Mouse (Mus musculus): ENCODE measurements around the gene Sorcs2.
A peak's percentile ranks its signal among the peaks of the same experiment; 100 is the strongest.

Gene Sorcs2

DNA sequence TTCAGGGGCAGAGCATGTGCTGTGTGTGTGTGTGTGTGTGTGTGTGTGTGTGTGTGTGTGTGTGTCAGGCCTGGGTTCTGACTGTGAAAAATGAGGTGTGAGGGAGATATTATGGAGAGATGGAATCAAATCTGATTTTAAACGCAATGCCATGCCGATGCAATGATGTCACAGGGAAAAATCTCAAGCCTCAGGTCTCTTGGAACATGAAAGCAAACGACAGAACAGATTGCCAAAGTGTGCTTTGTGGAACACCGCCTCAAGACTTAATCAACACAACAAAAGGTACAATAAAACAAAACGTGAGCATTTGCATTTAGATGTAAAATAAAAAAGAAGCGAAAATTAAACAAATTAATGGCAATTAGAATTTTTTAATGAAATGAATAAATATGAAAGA, 177.3 kb downstream of the Sorcs2 start:
- no peak for DNase-seq

DNA sequence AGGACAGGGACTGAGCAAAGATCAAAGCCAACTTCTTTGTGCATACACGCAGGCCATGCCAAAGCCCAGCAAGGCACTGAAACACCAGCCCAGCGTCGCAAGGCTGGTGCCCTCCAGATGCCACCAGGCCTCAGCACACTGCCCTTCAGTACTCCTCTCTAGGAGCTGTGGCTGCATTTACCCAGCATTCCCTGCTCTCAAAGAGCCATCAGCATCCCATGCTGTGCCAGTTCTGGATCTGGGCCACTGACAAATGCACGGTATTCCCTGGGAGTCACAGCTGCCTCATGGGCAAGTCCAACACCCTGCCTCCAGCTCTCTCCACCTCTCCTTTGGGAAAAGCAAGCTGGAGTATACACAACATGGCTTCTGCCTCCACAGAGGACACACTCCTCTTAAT, 177.8 kb downstream of the Sorcs2 start:
- DNase-seq, result no peak

DNA sequence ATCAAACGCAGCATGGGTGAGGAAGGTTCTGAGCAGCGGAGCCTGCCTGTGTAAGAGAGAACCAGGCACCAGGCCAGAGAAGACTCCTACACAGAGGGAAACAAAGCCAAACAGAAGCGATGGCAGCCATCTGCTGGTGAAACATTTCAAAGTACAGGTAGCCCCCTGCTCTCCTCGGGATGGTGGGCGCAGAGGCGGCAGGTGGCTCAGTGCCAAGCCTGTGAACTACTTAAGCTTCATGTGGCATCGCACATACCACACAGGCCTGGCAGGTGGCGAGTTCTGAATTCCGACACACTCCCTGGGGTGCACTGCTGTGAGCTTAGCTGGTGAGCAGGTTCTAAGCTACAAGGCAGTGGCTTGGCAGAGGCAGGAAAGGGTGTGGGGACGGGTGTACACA, 184.6 kb downstream of the Sorcs2 start:
- no peak for DNase-seq

DNA sequence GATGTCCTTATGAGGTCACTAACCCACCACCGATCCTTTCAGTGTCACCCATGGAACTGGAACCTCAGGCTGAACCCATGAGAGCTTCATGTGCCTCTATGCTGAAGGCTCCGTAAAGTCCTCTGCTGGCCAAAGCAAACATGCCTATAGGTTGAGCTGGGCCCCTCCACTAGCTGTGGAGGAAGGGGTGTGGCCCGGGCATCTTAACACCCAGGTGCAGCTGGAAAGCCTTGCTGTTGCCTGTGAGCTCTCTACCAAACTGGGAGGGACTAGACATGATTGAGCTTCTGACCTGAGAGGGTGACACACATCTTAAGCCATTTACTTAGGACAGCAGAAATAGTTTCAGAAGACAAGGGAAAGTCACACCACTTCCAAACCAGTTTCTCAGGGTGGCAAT, 189.1 kb downstream of the Sorcs2 start:
- no peak for DNase-seq

DNA sequence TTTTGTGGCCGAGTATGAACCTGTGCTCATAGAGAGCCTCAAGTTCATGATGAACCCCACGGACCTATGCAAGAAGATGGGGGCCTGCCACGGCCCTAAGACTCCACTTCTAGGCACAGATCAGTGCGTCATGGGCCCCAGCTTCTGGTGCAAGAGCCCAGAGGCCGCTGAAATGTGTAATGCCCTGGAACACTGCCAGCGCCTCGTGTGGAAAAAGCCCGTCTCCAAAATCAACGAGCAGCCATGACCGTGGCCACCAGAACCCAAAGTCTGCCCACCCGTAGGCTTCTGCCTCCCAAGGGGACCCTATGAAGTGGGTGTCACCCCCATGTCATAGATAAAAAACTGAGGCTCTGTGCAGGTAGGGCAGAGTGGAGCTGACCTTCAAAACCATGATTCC, 192.5 kb downstream of the Sorcs2 start:
- no peak for DNase-seq

DNA sequence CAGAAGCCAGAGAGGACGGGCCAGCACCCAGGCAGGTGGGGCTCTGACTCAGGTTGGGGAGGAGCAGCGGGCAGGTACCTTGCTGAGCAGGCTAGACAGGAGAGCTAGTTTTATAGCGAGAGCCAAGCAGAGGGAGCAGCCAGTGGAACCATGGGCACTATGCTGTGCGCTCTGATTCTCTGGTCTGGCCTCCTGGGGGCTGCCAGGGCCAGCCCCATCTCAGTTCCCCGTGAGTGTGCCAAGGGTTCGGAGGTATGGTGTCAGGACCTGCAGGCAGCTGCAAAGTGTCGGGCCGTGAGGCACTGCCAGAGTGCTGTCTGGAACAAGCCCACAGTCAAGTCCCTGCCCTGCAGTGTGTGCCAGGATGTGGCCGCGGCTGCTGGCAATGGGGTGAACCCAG, 194.0 kb downstream of the Sorcs2 start, which contains the start of gene Psapl1:
Gene Psapl1 (plus strand): TSS at position 106 of the 400 bp plus-strand sequence.
- no peak for DNase-seq

DNA sequence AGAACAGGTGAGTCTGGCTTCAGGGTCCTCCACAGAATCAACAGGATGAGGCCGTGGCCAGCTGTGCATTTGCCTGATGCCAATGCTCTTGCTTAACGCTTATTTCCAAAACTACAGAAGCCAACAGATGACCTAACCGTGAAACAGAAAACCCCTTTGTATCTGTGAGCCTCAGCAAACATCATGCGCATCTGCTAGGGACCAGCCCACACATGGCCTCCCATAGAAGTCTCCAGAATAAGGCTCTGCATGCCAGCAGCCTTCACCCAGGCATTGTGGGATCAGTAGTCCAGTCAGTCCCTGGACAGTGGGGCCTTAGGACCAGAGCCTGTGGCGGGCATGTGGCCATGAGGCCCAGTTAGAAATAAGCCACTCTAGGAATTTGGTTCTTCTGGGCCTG, 194.5 kb downstream of the Sorcs2 start:
- peak; percentile 13 for DNase-seq

DNA sequence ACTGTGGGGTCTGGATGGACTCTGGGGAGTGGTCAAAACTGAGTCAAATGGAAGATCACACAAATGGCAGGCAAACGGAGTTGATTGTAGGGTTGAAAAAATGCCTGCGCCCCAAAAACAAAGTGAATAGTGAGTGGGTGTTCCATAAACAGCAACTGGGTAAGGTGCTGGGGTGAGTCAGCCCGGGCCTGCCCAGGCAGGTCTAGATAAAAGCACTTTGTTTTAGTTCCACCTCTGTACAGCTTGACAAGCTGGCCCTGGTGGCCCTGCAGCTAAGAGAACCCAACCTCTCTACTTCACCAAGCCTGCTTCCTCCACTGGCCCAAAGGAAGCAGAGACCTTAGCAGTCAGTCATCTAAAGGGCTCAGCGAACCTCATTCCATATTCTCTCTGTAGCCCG, 195.2 kb downstream of the Sorcs2 start:
- no peak for DNase-seq

DNA sequence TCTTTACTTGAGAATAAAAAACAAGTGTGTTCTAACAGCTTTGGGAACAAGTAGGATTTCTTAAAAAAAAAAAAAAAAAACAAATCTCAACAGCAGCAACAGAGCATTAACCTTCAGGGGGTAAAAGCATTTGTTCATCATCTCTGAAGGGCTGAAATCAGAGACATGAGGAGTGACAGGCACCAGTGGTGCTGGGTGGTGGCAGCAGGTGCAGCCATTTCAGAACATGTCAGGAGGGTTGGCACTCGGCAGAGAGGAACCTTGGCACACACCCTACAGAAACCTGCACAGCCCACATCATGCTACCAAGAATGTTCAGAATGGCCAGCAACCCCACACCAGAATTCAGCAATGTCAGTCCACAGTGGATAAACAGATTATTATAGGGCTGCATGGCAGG, 198.4 kb downstream of the Sorcs2 start:
- DNase-seq, result no peak

DNA sequence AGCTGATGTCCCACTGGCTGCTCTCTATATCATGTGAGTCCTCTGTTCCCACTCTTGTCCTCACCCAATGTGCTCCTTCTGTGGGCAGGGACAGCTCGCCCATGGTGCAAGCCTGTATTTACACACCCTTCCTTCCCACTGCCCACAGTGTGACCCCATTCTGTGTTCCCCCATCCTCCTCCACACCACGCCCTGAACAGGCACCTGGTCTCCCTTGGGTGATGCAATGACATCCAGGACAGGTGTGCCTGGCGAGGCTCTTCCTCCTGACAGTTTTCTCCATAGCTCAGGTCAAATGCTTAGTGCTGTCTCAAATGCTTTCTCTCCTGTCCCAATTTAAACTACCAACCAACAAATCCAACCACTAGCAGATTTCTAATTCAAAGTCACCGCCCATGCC, 202.5 kb downstream of the Sorcs2 start:
- DNase-seq, result no peak

DNA sequence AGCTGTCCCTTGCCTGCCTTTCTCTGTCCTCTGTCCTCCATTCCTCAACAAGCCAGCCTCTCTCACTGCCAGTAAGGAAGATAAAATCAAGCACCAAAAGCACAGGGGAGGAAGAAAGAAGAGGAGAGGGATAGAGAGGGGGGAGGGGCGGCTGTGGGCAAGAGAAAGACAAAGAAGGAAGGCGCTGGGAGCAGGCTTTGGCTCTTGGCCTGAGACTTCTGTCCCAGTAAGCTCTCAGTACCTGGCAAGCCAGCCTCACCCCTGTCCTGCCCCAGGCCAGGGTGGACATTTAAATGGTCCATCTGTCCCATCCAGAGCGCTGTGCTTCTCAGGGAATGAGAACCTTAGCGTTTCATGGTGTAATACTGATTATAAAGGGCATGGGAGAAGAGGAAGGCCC, 203.3 kb downstream of the Sorcs2 start:
- no peak for DNase-seq

DNA sequence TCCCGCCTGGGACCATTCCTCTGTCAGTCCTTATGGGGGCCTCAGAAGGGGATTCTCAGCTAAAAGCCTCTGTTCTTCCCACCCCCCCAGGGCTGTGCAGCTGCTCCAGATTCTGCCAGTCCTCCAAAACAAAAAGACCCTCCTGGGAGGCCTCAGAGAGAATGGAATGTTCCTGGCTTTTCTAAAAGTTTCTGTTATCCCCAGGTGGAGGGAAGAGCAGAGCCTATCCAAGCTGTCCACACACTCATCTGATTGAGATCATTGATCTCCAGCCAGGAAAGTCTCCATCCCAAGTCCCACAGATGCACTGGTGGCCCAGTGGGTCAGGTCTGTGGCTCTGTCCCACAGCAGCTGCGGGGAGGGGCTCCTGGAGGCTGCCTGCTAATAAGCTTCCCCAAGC, 205.3 kb downstream of the Sorcs2 start:
- DNase-seq, result no peak

DNA sequence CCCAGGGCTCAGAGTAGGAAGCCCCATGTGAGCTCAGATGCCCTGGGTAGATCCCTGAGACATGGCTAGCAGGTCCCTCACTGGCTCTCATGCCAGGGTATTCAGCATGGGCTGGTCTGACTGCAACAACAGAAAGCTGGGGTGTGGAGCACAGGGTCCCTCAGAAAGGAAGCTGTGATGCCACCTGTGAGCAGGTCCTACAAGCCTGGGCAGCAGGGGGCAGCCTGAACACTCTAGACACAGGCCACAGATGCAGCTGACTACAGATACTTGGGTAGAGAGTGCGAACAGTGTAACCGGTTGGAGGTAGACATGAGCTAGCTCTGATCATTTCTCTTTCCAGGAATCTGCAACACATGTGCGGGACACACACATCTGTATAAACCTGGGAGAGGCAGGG, 206.1 kb downstream of the Sorcs2 start:
- DNase-seq, result no peak

DNA sequence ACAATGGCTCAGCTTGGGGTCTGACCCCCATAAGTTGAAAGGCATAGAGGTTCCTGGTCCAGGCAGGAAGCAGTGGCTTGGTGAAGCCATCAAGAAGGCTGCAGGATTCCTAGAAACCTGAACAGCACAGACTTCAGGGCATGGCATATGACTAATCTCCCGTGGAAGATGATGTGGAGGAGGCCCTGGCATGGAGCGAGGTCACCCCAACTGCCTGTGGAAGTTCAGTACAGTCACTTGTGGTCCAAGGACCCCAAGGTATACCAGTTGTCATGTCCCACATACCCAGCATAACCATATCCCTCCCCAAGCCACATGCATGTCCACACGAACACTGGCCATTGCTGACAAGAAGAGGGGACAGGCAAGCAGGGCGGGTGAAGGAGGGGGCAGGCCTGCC, 206.7 kb downstream of the Sorcs2 start:
- DNase-seq, result no peak

DNA sequence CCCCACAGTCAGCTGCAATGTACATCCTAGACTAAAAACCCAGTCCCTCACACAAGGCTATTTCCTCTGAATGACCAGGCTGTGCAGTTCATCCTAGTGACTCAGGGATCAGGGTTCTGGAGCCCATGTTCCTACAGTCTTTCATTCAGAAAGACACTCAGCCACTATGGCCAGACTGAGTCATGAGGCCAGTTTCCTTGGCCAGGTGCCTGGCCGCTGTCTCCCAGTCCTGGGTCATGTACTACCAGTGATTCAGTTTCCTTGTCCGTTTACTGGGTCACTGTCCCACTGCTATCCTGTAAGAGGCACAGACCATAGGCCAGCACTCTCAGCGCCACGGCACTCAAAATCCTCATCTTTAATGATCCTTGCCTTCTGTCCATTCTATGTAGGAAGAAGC, 209.6 kb downstream of the Sorcs2 start:
- DNase-seq, result no peak

DNA sequence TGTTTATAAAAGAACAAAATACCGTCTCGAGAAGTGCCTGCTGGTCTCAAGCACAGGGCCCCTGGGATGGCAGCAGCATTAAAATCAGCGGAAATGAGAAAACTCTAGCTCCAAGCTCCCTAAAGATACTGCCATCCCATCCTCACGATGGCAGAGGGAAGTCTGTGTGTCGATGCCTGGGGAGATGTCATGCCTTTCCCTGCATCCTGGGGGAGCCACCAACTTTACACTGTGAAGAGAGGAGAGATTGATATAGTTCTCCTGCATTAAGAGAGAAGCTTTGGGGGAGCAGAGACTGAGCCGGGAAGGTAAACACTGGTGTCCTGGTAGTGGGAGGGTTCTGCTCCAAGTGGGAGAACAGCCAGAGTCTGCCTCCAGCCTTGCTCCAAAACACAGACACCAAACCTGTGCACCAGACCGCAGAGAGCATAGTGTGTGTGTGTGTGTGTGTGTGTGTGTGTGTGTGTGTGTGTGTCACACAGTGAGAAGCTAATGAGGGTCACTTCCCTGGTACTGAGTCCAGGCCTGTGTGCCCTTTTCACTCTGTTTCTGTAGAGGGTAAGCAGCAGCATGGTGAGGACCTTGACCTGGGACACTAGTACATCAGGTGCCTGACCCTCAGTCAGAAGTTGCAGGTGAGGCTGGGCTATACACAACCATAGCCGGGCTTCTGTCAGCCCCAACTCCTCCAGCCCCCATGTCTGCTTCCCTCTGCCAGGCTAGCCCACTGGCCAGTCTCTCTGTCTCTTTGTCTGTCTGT, 211.5 kb downstream of the Sorcs2 start:
- no peak for DNase-seq

DNA sequence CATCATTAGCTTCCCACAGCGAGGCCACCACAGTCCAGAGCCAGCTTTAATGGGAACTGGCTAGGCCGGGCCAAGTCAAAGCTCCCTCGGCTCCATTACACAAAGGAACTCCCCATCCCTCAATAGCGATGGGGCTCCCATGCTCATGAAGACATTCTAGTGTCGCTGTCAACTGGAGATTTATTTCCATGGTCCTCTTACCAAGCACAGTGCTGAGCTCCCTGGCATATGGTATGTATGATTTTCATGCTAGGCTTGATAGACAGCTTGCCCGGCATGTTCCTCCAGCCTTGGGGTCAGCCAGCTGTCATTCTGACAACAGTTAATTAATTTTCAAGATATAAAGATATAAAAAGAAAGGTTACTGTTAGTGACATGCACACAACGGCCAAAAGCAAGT, 215.6 kb downstream of the Sorcs2 start:
- DNase-seq, result no peak

DNA sequence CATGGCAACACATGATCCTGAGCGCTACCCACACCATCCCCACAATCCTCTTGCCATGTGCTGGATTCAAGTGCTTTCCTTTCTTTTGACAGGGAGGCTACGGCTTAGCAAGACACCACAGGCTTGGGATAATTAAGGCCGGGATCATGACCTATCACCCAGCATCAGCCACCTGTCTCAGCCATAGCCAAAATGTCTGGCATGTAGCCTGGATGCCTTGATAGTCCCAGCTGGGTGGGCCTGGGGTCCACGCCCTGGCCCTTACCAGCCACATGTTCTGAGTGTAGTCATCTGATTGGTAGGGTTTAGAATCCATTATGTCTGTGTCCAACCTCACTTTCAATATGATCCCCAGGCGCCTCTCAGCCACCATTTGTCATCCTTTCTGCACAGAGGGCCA, 218.2 kb downstream of the Sorcs2 start:
- DNase-seq, result no peak

DNA sequence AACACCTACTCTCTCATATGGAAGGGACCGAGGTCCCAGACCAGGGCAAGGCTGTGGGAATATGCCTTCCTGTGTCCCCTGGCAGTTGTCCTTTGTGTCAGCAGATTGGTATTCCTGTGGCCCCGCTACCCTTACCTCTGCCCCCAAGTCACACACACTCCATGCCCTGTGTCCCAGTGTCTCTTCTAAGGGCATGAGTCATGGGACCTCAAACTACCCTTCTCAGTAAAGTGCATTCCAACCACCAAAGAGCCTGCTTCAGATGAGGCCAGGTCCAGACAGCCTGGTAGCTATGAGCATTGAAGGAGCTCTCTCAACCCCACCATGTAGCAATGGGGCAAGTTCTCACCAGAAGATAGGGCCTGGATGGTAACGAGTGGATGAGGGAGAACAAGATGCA, 219.2 kb downstream of the Sorcs2 start:
- DNase-seq, result no peak

DNA sequence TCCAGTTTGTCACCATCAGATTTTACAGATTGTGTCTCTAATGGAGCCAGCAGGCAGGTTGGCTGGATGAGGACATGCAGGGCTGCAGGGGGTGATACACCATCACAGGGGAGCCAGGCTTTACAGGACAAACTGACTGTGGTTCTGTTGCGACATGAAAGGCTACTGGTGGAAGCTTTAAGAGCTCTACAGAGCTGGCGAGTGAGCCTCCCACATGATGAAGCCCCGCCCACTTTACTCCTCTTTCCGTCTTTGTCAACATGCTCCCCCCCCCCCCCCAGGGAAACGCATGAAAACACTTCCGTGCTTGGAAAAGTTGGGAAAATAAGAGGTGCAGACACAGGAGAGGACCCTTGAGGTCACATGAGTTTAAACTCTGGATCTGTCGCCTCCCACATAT, 219.7 kb downstream of the Sorcs2 start:
- DNase-seq, result no peak

DNA sequence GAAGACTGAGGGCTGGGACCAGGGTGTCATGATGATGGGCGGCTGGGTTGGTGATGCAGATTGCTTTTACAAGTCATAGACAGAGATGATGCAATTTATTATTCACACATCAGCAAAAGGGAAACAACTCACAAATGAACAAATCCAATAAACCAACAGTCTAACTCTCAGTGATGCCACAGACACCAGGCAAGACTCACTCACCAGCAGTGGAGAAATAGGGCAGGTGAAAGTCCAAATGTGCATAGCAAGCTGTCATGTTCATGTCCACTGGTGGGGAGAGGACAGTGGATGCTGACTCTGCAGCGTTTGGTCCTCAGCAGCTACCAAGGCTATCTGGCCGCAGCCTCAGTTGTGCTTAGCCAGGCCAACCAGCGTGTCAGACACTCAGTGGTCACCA, 221.1 kb downstream of the Sorcs2 start:
- no peak for DNase-seq

DNA sequence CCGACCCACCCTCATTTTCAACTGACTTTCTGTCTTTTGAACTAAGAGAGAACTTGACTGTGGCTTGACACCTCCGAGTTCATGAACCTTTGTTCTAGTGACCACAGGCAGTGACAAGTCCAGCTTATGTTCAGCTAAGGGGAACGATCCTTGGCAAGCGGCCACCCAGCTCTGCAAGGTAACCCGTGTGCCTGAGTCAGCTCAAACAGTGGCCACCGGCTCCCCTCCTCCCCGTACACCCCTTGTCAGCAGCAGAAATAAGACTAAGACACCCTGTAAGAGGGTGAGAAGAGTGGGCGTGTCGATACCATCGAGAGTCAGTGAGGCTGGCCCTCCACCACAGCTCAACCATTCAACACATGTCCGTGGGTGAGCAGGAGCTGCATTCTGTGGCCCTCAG, 221.5 kb downstream of the Sorcs2 start:
- no peak for DNase-seq

DNA sequence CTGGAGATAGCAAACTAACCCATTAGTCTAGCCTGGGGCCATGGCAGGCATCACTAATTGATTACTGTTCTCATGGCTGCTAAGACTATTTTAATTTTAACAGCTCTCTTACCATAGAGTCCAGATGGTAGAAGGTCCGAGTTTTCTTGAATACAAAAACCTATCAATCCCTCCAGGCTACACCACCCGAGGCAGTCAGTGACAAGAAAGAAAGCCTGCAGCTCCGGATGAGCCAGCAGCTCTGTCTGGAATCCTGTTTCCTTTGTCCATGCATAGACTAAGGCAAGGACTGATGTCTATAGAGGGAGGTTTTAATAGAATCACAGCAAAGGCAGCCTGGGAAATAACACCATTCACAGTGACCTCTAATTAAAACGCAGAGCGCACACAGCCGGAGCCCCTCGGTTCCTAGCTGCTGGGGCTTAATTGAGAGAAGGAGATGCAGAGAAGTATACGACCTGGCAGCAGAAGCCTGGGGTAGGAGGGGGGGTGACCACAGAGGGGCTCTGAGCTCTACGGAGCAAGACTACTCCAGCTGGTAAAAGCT, 223.3 kb downstream of the Sorcs2 start:
- DNase-seq, result no peak

DNA sequence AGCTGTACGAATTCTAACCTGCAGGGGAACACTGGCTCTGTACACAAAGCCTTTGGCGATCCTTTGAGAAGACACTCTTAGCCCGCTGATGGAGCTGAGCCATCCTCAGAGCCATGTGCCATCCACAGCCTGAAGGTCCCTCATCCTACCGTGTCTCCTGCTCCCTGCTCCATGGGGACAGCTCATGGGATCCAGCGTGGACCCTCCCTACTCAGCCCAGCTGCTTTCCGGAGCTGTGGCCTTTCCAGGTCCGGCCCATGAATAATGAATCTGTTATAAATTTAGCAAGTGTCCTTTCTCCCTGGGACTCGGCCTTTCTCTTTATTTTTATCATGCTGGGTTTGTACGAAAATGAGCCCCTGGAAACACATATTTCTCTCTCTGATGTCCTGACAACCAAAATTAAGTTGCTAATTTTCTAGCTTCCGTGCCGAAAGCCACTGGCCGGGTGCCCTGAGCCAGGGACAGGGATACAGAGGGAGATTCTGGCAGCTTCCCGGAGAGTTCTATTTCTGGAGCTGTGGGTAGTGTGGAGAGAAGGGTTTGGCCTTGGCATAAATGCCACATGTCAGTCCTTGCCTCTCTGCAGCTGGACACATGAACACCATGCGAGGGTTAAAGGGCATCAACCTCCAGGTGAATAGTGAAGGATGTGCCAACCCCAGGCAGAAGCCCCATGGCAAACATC, 228.8 kb downstream of the Sorcs2 start:
- DNase-seq, result no peak

All from cerebellum, adult 11-12 months (tissue).